Mouse (Mus musculus) myocyte (in vitro differentiated cells): ENCODE results near the gene Gpi1. TPM values are rescaled to one million over a fixed set of nuclear protein-coding genes. Genes with fewer than 3 reads are reported as not detected.

Experiments
- H3K27me3 ChIP-seq: one replicate; pipeline ENCODE4 v1.6.1; 2011; ENCODE audit not compliant: control insufficient read depth, insufficient read depth, insufficient read length
- H3K36me3 ChIP-seq: one replicate; pipeline ENCODE4 v1.6.1; 2011; ENCODE audit not compliant: control insufficient read depth, insufficient read depth
- H3K4me2 ChIP-seq: one replicate; pipeline ENCODE4 v1.6.1; 2011; ENCODE audit warnings: low read depth, control low read depth
- H3K4me3 ChIP-seq: one replicate; pipeline ENCODE4 v1.5.1; 2011; ENCODE audit warnings: mild to moderate bottlenecking, control low read depth, moderate library complexity
- H3K79me2 ChIP-seq: one replicate; pipeline ENCODE4 v1.6.1; 2011; ENCODE audit not compliant: control insufficient read depth, insufficient read depth
- H3ac ChIP-seq: one replicate; pipeline ENCODE4 v1.6.1; 2011; ENCODE audit not compliant: control insufficient read depth, insufficient read length
- CEBPB ChIP-seq: IDR thresholded peaks from 2 replicates; pipeline ENCODE4 v1.6.1; 2011; ENCODE audit warnings: mild to moderate bottlenecking, moderate library complexity; ENCODE audit not compliant: poor library complexity, insufficient read depth, severe bottlenecking
- E2F4 ChIP-seq: IDR thresholded peaks from one replicate; pipeline ENCODE4 v1.6.1; 2011; ENCODE audit warnings: mild to moderate bottlenecking, control low read depth, moderate library complexity; ENCODE audit not compliant: insufficient read depth
- MAX ChIP-seq: IDR thresholded peaks from one replicate; pipeline ENCODE4 v1.6.1; 2011; ENCODE audit warnings: low read depth, mild to moderate bottlenecking, control low read depth
- MYOD1 ChIP-seq, 3 experiments: IDR thresholded peaks; one replicate each; pipeline ENCODE4 v1.6.1; 2011; ENCODE audit warnings: control low read depth in 2 of 3, low read depth in 2 of 3, mild to moderate bottlenecking in 2 of 3, moderate library complexity in 1 of 3; ENCODE audit not compliant: insufficient read length in 2 of 3, control insufficient read depth in 1 of 3
- MYOG ChIP-seq, 3 experiments: IDR thresholded peaks; one replicate each; pipeline ENCODE4 v1.6.1; 2011; ENCODE audit warnings: control low read depth in 2 of 3, low read depth in 2 of 3, mild to moderate bottlenecking in 2 of 3; ENCODE audit not compliant: insufficient read length in 2 of 3, control insufficient read depth in 1 of 3, insufficient read depth in 1 of 3
- POLR2A ChIP-seq: IDR thresholded peaks from one replicate; pipeline ENCODE4 v1.6.1; 2011; ENCODE audit warnings: low read depth, mild to moderate bottlenecking, control low read depth, moderate library complexity; ENCODE audit not compliant: insufficient read length
- POLR2AphosphoS2 ChIP-seq: IDR thresholded peaks from one replicate; pipeline ENCODE4 v1.6.1; 2011; ENCODE audit warnings: low read depth, control low read depth; ENCODE audit not compliant: insufficient read length
- REST ChIP-seq: IDR thresholded peaks from one replicate; pipeline ENCODE4 v1.6.1; 2011; ENCODE audit warnings: mild to moderate bottlenecking, control low read depth, moderate library complexity; ENCODE audit not compliant: insufficient read depth, insufficient read length
- SRF ChIP-seq: IDR thresholded peaks from one replicate; pipeline ENCODE4 v1.6.1; 2011; ENCODE audit warnings: low read depth; ENCODE audit not compliant: control insufficient read depth, insufficient read length
- TCF12 ChIP-seq: IDR thresholded peaks from one replicate; pipeline ENCODE4 v1.6.1; 2011; ENCODE audit warnings: mild to moderate bottlenecking, control low read depth; ENCODE audit not compliant: poor library complexity, insufficient read depth, severe bottlenecking
- TCF3 ChIP-seq: IDR thresholded peaks from one replicate; pipeline ENCODE4 v1.6.1; 2011; ENCODE audit warnings: low read depth, control low read depth; ENCODE audit not compliant: insufficient read length
- USF1 ChIP-seq: IDR thresholded peaks from one replicate; pipeline ENCODE4 v1.6.1; 2011; ENCODE audit warnings: low read depth, mild to moderate bottlenecking, control low read depth, moderate library complexity
- polyA plus RNA-seq: library from polyadenylated mRNA; unstranded; fragments of >200 nt; fragmentation: generic; extraction: Trizol; gene quantifications from one replicate; pipeline ENCODE4 v1.2.1, GENCODE M21; 2012; ENCODE audit warnings: missing spikeins

Gene Gpi1
- 671 TPM for polyA plus RNA-seq

GRCm38 (mm10) chr7:34230116-34230515 is at the start of gene Gpi1:
Gene Gpi1, minus strand, starts transcription at chr7:34230336.
- Histone ChIP-seq H3K4me2 (peak within 1 kb of the TSS; percentile 77), H3K79me2 (peaks cover 49% of the 10 kb centered on the region), H3K4me3 (peak within 1 kb of the TSS; percentile 85), H3ac (peak within 1 kb of the TSS; percentile 13), H3K27me3 (no peaks in the 10 kb centered on the region), H3K36me3 (peaks cover 7% of the 10 kb centered on the region)
- TF ChIP-seq CEBPB (no peak), REST (no peak), TCF3 (no peak), MYOD1 (IDR thresholded peaks at IDR 0.05; ENCODE audit: control insufficient read depth in 1 of 3, insufficient read length in 2 of 3, low read depth in 2 of 3) (peak in 2 of 3 experiments; percentile 28 to 64), E2F4 (peak; percentile 18), POLR2AphosphoS2 (peak; percentile 98), POLR2A (peak; percentile 94), MYOG (IDR thresholded peaks at IDR 0.05; ENCODE audit: control insufficient read depth in 1 of 3, insufficient read depth in 1 of 3, insufficient read length in 2 of 3, low read depth in 2 of 3) (peak in 2 of 3 experiments; percentile 3 to 63)

DNA sequence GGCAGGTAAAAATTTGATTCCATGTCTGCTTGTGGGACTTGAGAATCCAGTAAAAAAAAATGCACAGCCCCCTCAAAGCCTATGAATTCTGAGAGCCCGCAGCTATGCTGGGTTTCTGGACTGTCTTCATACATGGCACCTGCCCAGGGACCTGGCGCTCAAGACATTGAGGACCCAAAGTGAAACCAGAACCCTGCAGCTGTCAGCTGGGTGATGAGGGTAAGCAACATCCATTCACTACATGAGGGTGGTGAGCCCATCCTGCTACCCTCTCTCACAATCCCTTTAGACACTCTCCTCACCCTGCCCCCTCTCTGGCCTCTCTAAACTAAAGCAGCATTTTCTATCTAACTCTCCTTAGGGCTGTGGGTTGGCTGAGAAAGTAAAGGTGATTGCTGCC is 47.5 kb upstream of the Gpi1 start:
- H3K4me2 ChIP-seq, result no peak overlapping the region
- no peak overlapping the region for H3ac ChIP-seq
- no peaks in the 10 kb centered on the region for H3K27me3 ChIP-seq
- no peak overlapping the region for H3K4me3 ChIP-seq
- peaks cover 6% of the 10 kb centered on the region for H3K36me3 ChIP-seq
- TF ChIP-seq MYOD1 (IDR thresholded peaks at IDR 0.05; ENCODE audit: control insufficient read depth in 1 of 3, insufficient read length in 2 of 3, low read depth in 2 of 3) (peak in 2 of 3 experiments; percentile 8 to 53), POLR2A (no peak), MYOG (IDR thresholded peaks at IDR 0.05; ENCODE audit: control insufficient read depth in 1 of 3, insufficient read depth in 1 of 3, insufficient read length in 2 of 3, low read depth in 2 of 3) (peak in 1 of 3 experiments; percentile 49)
- H3K79me2 ChIP-seq, result peaks cover 66% of the 10 kb centered on the region

- peaks cover 6% of the 10 kb centered on the region for H3K36me3 ChIP-seq
- H3K4me2 ChIP-seq, result no peak overlapping the region
- H3K27me3 ChIP-seq, result no peaks in the 10 kb centered on the region
- H3ac ChIP-seq, result no peak overlapping the region
- peaks cover 75% of the 10 kb centered on the region for H3K79me2 ChIP-seq
- TF ChIP-seq MYOG (IDR thresholded peaks at IDR 0.05; ENCODE audit: control insufficient read depth in 1 of 3, insufficient read depth in 1 of 3, insufficient read length in 2 of 3, low read depth in 2 of 3) (no peak), REST (no peak), SRF (no peak), CEBPB (no peak), MAX (no peak), TCF3 (no peak), USF1 (no peak), TCF12 (no peak), POLR2A (no peak), POLR2AphosphoS2 (no peak), MYOD1 (IDR thresholded peaks at IDR 0.05; ENCODE audit: control insufficient read depth in 1 of 3, insufficient read length in 2 of 3, low read depth in 2 of 3) (no peak), E2F4 (no peak)
- no peak overlapping the region for H3K4me3 ChIP-seq
Observed at GRCm38 (mm10) chr7:34276066-34276465, 45.9 kb upstream of the Gpi1 start.

DNA sequence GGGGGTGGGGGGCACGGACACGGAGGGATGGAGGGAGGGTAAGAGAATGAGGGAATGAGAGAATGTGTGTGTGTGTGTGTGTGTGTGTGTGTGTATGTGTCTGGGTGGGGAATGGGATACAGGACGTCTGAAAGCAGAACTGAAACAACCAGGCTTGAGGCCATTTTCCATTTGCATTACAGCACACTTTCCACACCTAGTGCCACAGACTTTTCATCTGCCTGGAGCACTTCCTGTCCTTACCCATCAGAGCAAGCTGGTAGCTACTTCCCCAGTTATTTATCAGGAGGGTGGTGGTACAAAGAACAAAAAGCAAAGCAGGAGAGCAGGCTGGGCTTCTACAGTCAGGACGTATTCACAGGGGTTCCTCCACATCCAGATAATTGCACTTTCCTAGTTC is 42.3 kb upstream of the Gpi1 start:
- no peak overlapping the region for H3K4me3 ChIP-seq

GRCm38 (mm10) chr7:34268463-34268862 is 38.3 kb upstream of the Gpi1 start:
- no peak overlapping the region for H3K4me2 ChIP-seq
- H3K4me3 ChIP-seq, result no peak overlapping the region
- H3K36me3 ChIP-seq, result peaks cover 9% of the 10 kb centered on the region
- TF ChIP-seq E2F4 (no peak), TCF3 (no peak), MAX (no peak), POLR2A (no peak), CEBPB (no peak), MYOG (IDR thresholded peaks at IDR 0.05; ENCODE audit: control insufficient read depth in 1 of 3, insufficient read depth in 1 of 3, insufficient read length in 2 of 3, low read depth in 2 of 3) (no peak), REST (no peak)
- no peaks in the 10 kb centered on the region for H3K27me3 ChIP-seq
- H3K79me2 ChIP-seq, result peaks cover 73% of the 10 kb centered on the region
- H3ac ChIP-seq, result no peak overlapping the region

More for the DNA sequence above, 42.3 kb upstream of the Gpi1 start:
- Histone ChIP-seq H3K36me3 (peaks cover 11% of the 10 kb centered on the region), H3K4me2 (no peak overlapping the region), H3K79me2 (peaks cover 75% of the 10 kb centered on the region), H3ac (no peak overlapping the region), H3K27me3 (no peaks in the 10 kb centered on the region)
- TF ChIP-seq POLR2AphosphoS2, result no peak

GRCm38 (mm10) chr7:34266421-34266820 is 36.3 kb upstream of the Gpi1 start:
- H3K4me2 ChIP-seq, result peak overlapping the region; percentile 55
- H3K79me2 ChIP-seq, result peaks cover 60% of the 10 kb centered on the region
- no peak overlapping the region for H3K4me3 ChIP-seq
- H3K36me3 ChIP-seq, result peaks cover 17% of the 10 kb centered on the region
- H3ac ChIP-seq, result no peak overlapping the region
- TF ChIP-seq MYOD1 (IDR thresholded peaks at IDR 0.05; ENCODE audit: control insufficient read depth in 1 of 3, insufficient read length in 2 of 3, low read depth in 2 of 3) (peak in 1 of 3 experiments; percentile 29), MAX (no peak), E2F4 (no peak), POLR2AphosphoS2 (no peak), TCF3 (no peak)
- H3K27me3 ChIP-seq, result no peaks in the 10 kb centered on the region
